ENCODE assay signal across 13 mouse cellular contexts in the genomic region with DNA sequence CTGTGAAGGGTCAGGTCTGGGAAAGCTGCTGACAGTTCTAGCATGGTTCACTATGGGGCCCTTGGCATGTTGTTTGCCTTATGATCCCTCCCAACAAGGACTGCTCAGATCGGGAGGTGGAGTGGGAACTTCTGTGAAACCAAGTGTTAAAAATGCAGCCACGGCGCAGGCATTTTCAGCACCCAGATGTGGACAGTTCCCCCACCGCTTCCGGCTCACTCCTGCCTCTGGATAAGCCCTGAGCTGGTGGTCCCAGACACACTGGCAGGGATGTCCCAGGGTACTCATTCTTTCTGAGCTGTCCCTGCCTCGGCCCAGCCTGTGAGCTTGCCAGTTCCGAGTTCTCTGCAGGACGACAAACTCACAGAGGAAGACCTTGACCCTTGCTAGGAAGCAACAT. TPM values are rescaled to one million over a fixed set of nuclear protein-coding genes. Genes with fewer than 3 reads are reported as not detected.
DNase-seq lines count a peak whose midpoint lies in the region; ATAC-seq and TF ChIP-seq lines count a peak whose summit lies in the region.
"Had no signal": no experiment of that assay in that cellular context is flagged by ENCODE, and none has a peak within 500 bp of the region (broad histone marks: within the 10 kb centered on the region; RNA-seq: fewer than 3 reads in every experiment).

No protein-coding gene starts in this region.

- H3K4me1 ChIP-seq in lung, embryonic 14.5 days (ENCODE audit: insufficient read depth), result no peaks in the 10 kb centered on the region
- H3K4me1 ChIP-seq in neural tube, embryonic 13.5 days (replicated peaks), result peaks cover 22% of the 10 kb centered on the region
- H3K4me1 ChIP-seq: liver, embryonic 13.5 days; stomach, embryonic 15.5 days had no signal

- no peak overlapping the region for H3K4me2 ChIP-seq in lung, embryonic 14.5 days
- no peak overlapping the region for H3K4me2 ChIP-seq in neural tube, embryonic 13.5 days
- H3K4me2 ChIP-seq: liver, embryonic 13.5 days; stomach, embryonic 15.5 days had no signal

- no peaks in the 10 kb centered on the region for H3K9me3 ChIP-seq in lung, embryonic 14.5 days (ENCODE audit: low read depth, low read length)
- 0 out of 2 replicates have a peak, but pooled peaks cover 3% of the 10 kb centered on the region for H3K9me3 ChIP-seq in neural tube, embryonic 13.5 days
- H3K9me3 ChIP-seq: liver, embryonic 13.5 days; stomach, embryonic 15.5 days had no signal

- TF ChIP-seq CTCF in lung, embryonic 14.5 days (IDR thresholded peaks at IDR 0.05; ENCODE audit: low read depth), result no peak

- no peak overlapping the region for H3K9ac ChIP-seq in lung, embryonic 14.5 days
- H3K9ac ChIP-seq in neural tube, embryonic 13.5 days, result no peak overlapping the region
- H3K9ac ChIP-seq: liver, embryonic 13.5 days; stomach, embryonic 15.5 days had no signal

- H3K27ac ChIP-seq in lung, embryonic 14.5 days (ENCODE audit: low read depth), result no peak overlapping the region
- peak overlapping the region; percentile 64 for H3K27ac ChIP-seq in neural tube, embryonic 13.5 days (replicated peaks)
- H3K27ac ChIP-seq: left cerebral cortex, adult 2 months; liver, embryonic 13.5 days; stomach, embryonic 15.5 days had no signal

- no peaks in the 10 kb centered on the region for H3K36me3 ChIP-seq in lung, embryonic 14.5 days (ENCODE audit: insufficient read depth)
- H3K36me3 ChIP-seq in neural tube, embryonic 13.5 days, result no peaks in the 10 kb centered on the region
- H3K36me3 ChIP-seq: liver, embryonic 13.5 days; stomach, embryonic 15.5 days had no signal

- no peak overlapping the region for H3K4me3 ChIP-seq in lung, embryonic 14.5 days (ENCODE audit: low read depth, low read length)
- no peak overlapping the region for H3K4me3 ChIP-seq in neural tube, embryonic 13.5 days
- H3K4me3 ChIP-seq: left cerebral cortex, adult 2 months; liver, embryonic 13.5 days; stomach, embryonic 15.5 days had no signal

- ATAC-seq in lung, embryonic 14.5 days (ENCODE audit: insufficient read depth), result no peak
- ATAC-seq in neural tube, embryonic 13.5 days (ENCODE audit: low read depth), result no peak

- peak; percentile 37 for DNase-seq in adrenal gland, postnatal 14 days
- DNase-seq in adrenal gland, postnatal 25 days, result no peak
- peak; percentile 69 for DNase-seq in lung, embryonic 14.5 days
- no peak for DNase-seq in lung, postnatal 25 days (ENCODE audit: low spot score)
- DNase-seq in embryo, embryonic 9.5 days (ENCODE audit: extremely low spot score), result peak; percentile 44
- DNase-seq in thymus, postnatal 25 days, result no peak
- no peak for DNase-seq in thymus, adult 18-20 months
- DNase-seq: gastrocnemius, postnatal 14 days; liver, embryonic 13.5 days; right cerebral cortex, postnatal 4 days had no signal

- H3K27me3 ChIP-seq in lung, embryonic 14.5 days (ENCODE audit: insufficient read depth, low read length), result no peaks in the 10 kb centered on the region
- peaks cover 6% of the 10 kb centered on the region; the same call in 1 of the 2 replicates for H3K27me3 ChIP-seq in neural tube, embryonic 13.5 days
- H3K27me3 ChIP-seq: liver, embryonic 13.5 days; stomach, embryonic 15.5 days had no signal

- WGBS in lung, embryonic 14.5 days, result 11% methylated on average over 8 of the region's 8 CpGs
- 13% methylated on average over 8 of the region's 8 CpGs for WGBS in neural tube, embryonic 13.5 days

RNA-seq across cellular contexts. Expression of gene Slco4a1, which starts 45.0 kb away (rescaled TPM):
- total RNA-seq in adrenal gland, postnatal 14 days (2021), result 7.0 and 7.1 TPM in 2 replicates
- total RNA-seq in adrenal gland, postnatal 25 days (2021), result 1.5 and 3.9 TPM in 2 replicates
- polyA plus RNA-seq in lung, embryonic 14.5 days (2014; fragmentation: Nextera tagmentation; extraction: Ambion mirVana), result 0.39 and 0.47 TPM in 2 replicates
- 5.1 and 5.4 TPM in 2 replicates for polyA plus RNA-seq in neural tube, embryonic 13.5 days (2015; fragmentation: Nextera tagmentation; extraction: Ambion mirVana)

Comparison
In these comparisons a context has a peak if more than half of its experiments do, and no peak if none do; other contexts are left out.
1. DNase-seq: peak in adrenal gland, postnatal 14 days (single experiment), lung, embryonic 14.5 days (single experiment) and embryo, embryonic 9.5 days (single experiment); none in adrenal gland, postnatal 25 days (single experiment), lung, postnatal 25 days (single experiment), thymus, postnatal 25 days (single experiment) and thymus, adult 18-20 months (0 of 2).